Mouse (Mus musculus): ENCODE measurements around the gene Rbms2.
"Not testable (repeated sequence)": the region's sequence is repeated elsewhere in the genome, so short reads cannot be mapped to it uniquely, and the experiment has no call there.

Gene Rbms2

DNA sequence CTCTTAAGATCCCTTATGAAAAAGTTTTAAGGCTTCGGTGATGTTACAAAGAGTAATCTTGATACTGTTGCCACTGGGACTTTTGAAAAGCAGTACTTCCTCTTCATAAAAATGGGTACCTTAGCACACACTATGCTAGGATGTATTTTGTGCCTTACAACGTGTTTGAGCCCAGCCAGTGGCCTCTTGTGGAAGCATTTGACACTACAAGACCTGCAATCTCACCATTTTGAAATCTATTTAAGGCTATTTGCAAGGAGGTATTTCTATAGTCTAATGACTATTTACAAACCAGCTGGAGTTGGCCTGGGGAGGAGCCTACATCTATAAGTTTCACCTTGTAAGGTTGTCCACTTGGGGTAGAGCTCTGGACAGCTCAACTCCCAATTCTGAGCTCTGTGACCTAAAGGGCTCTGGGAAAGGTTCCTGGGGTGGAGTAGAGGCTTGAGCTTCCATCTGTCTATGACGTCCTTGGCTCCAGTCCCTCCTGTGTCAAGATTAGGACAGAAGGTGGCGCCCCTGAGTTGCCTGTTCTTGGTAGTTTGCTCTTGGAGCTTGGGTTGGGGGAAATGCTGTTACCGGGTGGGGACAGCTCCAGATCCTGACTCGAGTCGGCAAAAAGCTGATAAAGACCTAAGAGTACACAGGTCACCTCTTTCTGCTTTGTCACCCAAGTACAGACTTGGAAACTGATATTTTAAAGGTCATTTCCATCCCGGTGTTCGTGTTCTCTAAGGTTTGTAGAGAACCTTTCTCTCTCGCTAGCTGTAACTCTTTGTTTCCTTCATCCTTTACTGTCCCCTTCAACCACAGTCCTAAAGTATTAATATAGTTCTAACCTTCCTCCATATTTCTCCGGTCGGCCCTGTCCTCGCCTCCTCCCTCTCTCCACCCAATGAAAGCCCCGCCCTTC is 89.2 kb downstream of the Rbms2 start:
- peak; percentile 77 to 88 for DNase-seq

DNA sequence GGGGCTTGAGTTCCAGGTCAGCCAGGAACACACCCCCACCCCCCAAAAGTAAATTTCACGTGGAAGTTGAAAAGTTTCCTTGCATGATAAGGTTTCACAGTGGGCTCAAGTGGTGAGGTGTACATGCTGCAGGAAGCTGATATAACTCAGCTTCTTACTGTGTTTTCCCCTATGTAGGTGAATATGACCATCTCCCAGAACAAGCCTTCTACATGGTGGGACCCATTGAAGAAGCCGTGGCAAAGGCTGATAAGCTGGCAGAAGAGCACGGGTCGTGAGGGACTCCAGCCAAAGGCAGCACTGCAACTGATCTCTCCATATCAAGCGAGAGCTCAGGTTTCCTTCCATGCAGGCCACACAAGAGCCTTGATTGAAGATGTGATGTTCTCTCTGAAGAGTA is 90.3 kb downstream of the Rbms2 start:
- no peak for DNase-seq

DNA sequence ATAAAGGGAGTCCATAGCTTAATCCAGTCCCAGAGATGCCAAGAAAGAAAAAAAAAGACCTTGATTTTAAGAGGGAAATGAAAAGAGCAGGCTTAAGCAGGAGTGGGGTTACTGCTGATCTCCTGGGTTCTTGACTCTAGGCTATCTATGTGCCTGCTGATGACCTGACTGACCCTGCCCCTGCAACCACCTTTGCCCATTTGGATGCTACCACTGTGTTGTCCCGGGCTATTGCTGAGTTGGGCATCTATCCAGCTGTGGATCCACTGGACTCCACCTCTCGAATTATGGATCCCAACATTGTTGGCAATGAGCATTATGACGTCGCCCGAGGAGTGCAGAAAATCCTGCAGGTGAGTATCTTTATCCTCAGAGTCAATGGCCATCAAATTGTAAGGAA is 91.9 kb downstream of the Rbms2 start:
- no peak for DNase-seq

DNA sequence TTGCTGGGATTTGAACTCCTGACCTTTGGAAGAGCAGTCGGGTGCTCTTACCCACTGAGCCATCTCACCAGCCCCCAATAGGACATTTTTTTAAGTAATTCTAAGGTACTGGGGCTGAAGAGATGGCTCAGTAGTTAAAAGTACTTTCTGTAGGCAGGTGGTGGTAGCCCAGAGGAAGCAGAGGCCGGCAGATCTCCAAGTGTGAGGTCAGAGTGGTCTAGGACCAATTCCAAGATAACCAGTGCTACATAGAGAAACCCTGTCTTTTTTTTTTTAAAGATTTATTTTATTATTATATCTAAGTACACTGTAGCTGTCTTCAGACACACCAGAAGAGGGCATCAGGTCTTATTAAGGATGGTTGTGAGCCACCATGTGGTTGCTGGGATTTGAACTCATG is 92.9 kb downstream of the Rbms2 start:
- DNase-seq: not testable (repeated sequence)

DNA sequence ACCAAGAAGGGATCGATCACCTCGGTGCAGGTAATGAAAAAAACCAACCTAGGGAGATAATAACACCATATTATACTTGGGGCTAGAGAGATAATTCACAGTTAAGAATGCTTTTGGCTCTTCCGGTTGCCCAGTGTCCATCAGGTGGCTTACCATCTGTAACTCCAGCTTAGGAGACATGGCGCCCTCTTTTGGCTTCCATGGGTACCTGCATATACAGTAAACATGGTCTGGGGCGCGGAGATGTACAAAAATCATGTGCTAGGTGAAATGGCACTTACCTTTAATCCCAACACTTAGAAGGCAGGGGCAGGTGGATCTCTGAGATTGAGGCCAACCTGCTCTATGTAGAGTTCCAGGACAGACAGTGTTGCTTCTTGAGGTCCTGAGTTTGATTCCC is 93.7 kb downstream of the Rbms2 start:
- DNase-seq: no peak

DNA sequence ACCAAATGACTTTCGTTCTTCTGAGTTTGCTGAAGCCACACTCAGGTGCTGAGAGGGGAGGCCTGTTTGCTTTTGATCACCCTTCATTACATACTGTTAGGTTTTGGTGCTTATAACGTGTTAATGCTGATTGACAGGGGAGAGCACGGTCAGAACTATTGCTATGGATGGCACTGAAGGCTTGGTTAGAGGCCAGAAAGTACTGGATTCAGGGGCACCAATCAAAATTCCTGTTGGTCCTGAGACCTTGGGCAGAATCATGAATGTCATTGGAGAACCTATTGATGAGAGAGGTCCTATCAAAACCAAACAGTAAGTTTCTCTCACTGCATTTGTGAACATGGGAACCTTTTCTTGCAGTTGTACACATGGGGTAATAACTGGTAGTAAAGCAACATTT is 95.9 kb downstream of the Rbms2 start:
- DNase-seq: no peak

DNA sequence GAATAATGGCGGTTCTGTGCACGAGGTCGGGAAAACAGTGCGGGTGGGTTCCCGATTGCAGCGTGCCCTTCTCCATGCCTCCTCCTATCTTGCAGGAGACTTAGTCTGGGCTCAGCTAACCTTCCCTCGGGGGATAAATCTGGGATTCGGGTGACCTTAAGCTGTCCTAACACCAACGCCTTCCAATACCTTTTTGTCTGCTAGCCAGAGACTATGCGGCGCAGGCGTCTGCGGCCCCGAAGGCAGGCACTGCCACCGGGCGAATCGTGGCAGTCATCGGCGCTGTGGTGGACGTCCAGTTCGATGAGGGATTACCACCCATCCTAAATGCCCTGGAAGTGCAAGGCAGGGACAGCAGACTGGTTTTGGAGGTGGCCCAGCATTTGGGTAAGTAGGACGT is 96.4 kb downstream of the Rbms2 start:
- no peak for DNase-seq

DNA sequence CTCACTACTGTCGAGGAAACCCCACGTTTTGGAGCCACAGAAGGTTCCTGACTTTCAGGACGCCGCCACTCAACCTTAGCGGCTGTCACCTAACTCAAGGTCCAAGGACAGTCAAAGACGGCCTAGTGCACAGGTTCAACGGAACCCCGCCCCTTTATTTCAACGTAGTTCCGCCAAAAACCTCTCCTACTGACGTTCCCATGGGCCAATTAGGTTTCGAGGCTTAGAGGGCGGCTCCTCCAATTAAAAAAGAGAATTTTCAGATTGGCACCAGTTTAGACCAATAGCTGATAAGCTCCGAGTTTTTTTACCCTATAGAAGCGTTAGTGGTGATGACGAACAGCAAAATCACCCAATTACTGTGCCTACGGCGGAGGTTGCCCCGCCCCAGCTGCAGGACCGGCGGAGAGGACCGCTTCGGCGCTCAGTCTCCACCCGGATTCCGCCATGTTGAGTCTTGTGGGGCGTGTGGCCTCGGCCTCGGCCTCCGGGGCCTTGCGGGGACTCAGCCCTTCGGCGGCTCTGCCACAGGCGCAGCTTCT is 97.1 kb downstream of the Rbms2 start, which contains the start of gene Atp5b:
TSS of gene Atp5b (plus strand) at position 394 of the 542 bp plus-strand sequence.
- DNase-seq: peak; percentile 89 to 96

DNA sequence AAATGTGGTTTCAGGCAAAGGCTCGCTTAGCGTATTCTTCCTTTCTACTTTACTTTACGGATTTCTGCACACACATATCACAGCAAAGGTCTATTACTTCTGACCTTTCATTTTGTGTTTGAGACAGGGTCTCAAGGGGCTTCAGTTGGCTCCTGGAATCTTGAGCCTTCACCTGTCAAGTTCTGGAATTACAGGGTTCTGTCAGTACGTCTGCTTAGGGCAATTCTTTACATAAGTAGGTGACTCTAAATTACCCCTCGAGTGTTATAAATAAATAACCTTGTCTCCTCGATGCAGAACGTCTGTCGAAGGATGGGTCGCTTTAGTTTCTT is 97.7 kb downstream of the Rbms2 start:
- no peak for DNase-seq

DNA sequence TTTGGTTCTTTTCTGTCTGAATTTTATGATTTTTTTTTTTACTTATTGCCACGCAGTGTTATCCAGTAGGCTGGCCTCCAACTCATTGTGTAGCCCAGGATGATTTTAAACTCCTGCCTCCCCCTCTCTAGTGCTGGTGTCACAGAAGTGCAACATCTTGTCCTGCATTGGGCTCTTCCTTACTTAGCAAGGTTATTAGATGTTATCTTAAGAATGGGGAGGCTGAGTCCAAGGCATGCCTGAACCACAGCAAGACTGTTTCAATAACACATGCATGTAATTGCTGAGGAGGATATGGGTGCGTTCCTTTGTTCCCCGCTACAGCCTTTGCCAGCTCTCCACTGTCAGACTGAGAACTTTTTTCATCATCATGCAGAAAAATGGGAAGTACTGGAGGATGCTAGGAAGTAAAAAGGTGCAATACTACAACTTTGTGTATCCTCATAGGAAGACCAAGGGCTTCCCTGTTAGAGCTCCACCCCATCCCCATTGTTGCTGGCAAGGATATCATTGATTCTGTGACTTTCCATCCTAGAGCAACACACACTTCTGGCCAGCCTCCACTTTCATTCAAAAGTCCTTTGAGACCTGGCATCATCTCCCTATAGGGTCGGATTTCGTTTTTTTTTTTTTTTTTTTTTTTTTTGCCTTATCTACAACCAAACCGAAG is 98.2 kb downstream of the Rbms2 start:
- no peak for DNase-seq
